Mouse (Mus musculus): ENCODE data around the gene Lurap1. TPM values are rescaled to one million over a fixed set of nuclear protein-coding genes. Genes with fewer than 3 reads are reported as not detected.

The Lurap1 gene
- total RNA-seq, 1 experiment from 2014 or later, result 12.4 TPM

DNA sequence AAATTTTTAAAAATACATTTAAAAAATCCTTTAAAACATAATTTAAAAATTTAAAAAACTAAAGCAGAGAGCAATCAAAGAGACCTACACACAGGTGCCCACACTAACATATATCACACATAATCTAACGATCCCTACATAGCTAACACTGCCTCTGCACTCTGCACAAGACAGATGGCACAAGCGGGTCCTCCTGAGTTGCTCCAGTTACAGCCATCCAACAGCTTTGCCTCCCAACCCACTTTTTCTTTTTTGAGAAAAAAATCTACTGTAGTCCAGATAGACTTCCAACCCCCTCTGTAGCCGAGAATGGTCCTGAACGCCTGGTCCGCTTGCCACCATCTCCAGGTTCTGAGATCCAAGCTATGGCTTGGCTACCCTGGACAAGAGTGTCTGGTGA is 45.9 kb downstream of the Lurap1 start:
- no peak for DNase-seq

DNA sequence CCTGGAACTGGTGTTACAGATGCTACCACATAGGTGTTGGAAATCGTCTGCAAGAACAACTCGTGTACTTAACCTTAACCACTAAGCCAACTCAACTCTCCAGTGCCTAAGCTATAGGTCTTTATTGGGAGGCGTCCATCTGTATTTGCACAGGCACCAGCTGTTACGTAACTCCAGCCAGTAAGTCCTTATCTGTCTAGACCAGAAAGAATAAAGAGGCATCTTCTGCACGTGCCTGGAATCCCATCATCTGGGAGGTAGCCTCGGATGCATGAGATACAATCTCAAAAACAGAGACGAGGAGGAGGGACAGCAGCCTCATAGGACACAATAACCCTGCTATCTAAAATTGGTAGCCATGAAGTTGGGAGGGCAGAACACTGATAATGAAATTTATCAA is 50.2 kb downstream of the Lurap1 start:
- DNase-seq, result no peak

DNA sequence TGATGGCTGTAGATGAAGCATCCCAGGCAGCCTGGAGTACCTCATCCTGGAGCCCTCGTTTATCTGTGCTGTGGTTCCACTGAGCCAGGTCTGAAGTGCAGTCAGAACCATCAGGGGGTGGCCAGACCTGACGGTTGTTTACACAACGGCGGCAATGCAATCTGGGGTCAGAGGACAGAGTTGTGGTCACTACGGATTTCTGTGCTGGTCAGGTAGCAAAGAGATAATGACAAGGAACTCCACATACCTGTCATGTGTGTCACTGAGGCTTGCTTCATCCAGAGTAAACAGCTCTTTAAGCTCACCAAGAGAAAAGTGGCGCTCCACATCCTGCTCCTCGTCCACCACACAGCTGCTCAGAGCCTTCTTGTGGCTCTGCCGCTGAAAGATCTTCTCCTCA is 53.9 kb downstream of the Lurap1 start:
- no peak for DNase-seq

DNA sequence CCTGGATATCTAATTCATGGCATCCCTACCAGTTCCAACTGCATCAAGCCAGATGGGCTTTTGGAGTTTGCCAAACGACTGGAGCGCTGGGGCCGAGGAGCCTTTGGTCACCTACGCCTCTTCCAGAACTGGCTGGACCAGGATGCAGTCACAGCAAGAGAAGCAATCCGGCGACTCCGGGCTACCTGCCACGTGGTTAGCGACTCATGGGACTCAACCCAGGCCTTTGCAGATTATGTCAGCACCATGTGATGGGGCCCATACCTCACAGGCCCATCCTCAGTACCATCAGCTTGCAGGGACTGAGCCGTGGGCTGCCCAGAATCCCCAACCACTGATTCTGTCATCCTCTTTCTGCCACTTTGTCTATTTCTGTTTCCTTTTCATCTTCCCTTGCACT is 54.8 kb downstream of the Lurap1 start:
- no peak for DNase-seq

DNA sequence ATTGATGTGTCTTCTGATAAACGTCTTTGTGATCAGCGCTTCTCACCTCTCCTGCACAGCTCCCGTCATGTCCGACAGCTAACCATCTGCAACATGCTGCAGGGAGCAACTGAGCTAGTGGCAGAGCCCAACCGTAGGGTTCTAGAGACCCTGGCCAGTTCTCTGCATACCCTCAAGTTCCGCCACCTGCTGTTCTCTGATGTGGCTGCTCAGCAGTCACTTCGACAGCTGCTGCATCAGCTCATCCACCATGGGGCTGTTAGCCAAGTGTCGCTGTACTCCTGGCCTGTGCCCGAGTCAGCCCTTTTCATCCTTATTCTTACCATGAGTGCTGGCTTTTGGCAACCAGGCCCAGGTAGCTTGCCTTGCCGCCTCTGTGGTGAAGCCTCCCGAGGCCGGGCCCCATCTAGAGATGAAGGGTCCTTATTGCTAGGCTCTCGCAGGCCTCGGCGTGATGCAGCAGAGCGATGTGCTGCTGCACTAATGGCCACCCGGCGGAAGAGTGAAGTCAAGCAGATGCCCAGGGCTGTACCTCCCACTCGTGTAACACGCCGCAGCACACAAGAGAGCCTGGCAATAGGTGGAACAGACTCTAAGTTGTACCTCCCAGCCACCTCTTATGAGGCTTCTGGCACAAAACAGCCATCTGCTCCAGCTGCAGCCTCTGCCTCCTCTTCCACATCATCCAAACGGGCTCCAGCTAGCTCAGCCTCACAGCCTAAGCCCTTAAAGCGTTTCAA is 62.5 kb downstream of the Lurap1 start:
- DNase-seq, result no peak

Other genes with a start within 250 kb of the Lurap1 start
- gene Dmbx1, start 211.4 kb downstream of the Lurap1 start, total RNA-seq (2021), result not detected in 2 replicates
- gene Faah, start 133.4 kb downstream of the Lurap1 start, total RNA-seq (2021), result 5.6 and 9.9 TPM in 2 replicates
- gene Nsun4, start 97.5 kb downstream of the Lurap1 start, total RNA-seq (2021), result 23.8 and 25.3 TPM in 2 replicates
- 944 and 957 TPM in 2 replicates for gene Uqcrh, start 76.3 kb downstream of the Lurap1 start, total RNA-seq (2021)
- 61.8 and 67.4 TPM in 2 replicates for gene Lrrc41, start 76.1 kb downstream of the Lurap1 start, total RNA-seq (2021)
- 4.5 and 5.2 TPM in 2 replicates for gene Rad54l, start 27.6 kb downstream of the Lurap1 start, total RNA-seq (2021)
- 65.8 and 75.2 TPM in 2 replicates for gene Pomgnt1, start 27.5 kb downstream of the Lurap1 start, total RNA-seq (2021)
- not detected in 2 replicates for gene Tspan1, start 16.3 kb upstream of the Lurap1 start, total RNA-seq (2021)
- not detected in 2 replicates for gene 1700042G07Rik, start 22.0 kb upstream of the Lurap1 start, total RNA-seq (2021)
- gene Gm49337, start 22.0 kb upstream of the Lurap1 start, total RNA-seq (2021), result not detected in 2 replicates
- 15.1 and 18.9 TPM in 2 replicates for gene Pik3r3, start 70.3 kb upstream of the Lurap1 start, total RNA-seq (2021)